Mouse (Mus musculus) ovary, postnatal 36 days (tissue): ENCODE data around the gene Derl3.

Experiments used
- DNase-seq: peaks from one replicate; pipeline ENCODE4 v3.0.0; 2022; ENCODE audit warnings: low spot score, mixed read lengths

The Derl3 gene

DNA sequence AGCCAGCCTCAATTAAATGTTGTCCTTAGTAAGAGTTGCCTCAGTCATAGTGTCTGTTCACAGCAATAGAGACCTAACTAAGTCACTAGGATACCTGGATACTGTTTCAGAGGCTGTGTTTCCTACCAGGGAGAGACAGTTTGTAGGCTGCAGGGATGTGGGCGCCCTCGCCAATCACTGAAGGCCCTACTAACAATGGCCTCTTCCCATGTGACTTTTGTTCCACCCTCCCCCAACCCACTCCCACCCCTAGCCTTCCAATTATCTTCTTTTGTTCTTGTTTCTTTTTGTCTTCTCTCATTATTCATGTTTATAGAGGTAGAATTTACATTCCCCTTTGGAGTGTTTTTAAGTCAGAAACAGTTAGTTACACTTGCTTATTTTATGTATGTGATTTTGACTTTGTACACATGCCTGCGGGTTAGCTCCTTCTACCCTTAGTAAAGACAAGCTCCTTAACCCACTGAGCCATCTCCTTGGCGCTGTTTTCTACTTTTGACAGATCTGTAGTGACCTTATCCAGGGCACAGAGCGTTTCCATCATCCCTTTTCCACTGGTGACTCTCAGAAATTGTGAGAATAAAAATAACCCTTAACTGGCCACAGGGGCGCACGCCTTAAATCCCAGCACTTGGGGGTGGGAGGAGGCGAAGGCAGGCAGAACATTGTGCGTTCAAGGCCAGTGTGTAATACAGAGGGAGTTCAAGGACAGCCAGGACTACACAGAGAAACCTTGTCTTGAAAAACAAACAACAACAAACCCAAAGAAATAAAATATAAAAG, 48.0 kb downstream of the Derl3 start:
- no peak for DNase-seq

DNA sequence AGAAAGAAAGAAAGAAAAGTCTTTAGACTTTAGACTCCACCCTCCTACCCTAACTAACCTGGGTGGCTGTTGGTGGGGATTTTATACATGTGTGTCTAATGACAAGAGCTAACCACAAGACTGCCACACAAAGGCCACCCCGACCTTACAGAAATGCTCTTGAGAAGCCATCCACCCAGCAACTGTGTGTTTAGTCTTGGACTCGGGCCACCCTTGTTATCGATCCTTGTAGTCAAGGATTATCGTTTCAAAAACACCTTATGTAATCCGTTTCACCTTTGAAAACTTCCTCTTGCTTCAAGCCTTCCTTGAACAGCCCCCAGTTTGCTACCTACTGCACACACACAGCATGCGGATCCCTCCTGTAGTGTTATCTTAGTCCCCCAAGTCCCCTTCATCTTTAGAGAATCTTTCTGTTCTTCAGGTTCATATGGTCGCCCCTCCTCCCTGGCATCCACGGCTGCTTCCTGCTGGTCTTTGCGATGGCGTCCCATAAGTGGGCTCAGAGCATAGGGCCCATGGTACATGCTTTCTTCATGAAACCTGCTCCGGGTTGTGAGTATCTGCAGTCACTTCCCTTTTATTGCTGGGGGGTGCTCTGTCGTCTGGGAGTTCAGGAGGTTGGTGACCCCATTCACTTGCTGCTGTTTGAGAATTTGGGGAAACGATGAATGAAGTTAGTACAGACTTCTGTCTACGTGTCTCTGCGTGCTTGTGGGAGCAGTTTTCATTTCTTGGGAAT, 49.7 kb downstream of the Derl3 start, which contains the start of gene Vpreb3:
Vpreb3 (plus strand) TSS at position 322 of the 742 bp plus-strand sequence.
- no peak for DNase-seq

DNA sequence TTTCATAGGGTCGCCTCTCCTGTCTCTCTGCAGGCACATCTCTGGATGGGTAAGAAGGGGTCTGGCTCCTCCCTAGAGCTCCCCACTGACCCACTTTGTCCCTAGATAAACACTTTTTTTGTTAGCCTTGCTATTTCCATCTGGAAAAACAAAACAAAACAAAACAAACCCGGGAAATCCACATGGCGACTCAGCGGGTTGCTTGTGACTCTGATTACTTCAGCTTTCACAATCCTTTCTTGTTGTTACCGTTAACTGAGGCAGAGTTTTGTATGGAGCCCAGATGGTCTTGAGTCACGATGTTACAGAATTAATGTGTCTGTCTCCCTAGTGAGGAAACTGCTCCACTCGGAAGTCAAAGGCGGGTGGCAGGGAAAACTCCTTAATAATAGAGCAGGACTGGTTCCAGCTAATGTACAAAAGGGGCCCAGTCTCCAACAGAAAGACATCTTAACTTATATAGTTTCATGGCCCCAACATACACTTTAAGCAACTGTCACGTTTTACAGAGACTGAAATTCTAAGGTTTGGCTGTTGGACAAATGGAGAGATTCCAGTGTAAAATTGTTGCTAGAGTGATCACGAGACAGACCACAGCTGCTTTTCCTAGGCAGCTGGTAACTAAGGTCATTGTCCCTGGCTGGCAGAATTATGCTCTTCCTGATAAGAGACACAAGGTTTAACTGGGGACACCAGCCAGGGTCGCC, 51.0 kb downstream of the Derl3 start:
- DNase-seq, result no peak

DNA sequence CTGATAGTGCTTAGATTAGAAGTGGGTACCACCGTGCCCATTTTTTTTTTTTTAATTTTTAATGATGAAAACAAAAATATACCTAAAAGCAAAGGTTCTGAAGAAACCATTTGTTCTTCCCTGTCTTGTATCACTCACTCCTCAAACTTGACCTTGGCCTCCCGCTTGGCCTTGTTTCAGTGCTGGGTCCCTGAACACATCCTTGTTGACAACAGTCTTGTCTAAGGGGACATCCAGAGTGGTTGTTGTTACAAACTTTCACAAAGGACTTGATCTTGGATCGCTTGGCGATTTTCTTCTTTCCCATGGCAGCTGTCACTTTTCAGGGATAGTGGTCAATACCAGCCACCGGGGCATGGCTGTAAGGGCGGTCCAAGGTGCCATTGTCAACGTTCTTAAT, 52.0 kb downstream of the Derl3 start:
- DNase-seq, result no peak
